Mouse (Mus musculus) midbrain, postnatal 0 days (tissue): ENCODE data around the gene Rhbdd1. TPM values are rescaled to one million over a fixed set of nuclear protein-coding genes. Genes with fewer than 3 reads are reported as not detected.

ENCODE experiments used
- ATAC-seq: fragments of 200-750 bp; cut with Nextera tagmentation; 2 replicates; pipeline ENCODE4 v1.8.0; 2017; ENCODE audit warnings: moderate number of reproducible peaks, mild to moderate bottlenecking, moderate TSS enrichment, moderate library complexity; ENCODE audit not compliant: low FRiP score
- DNase-seq: peaks from one replicate; pipeline ENCODE4 v3.0.0-alpha.2; 2015; ENCODE audit warnings: low spot score
- H3K27ac ChIP-seq: fragments of 300-500 bp; sonication (generic); 2 replicates; pipeline ENCODE4 v1.5.1; 2014; ENCODE audit warnings: low read depth, mild to moderate bottlenecking, low read length, mixed read lengths
- H3K27me3 ChIP-seq: fragments of 300-500 bp; sonication (generic); 2 replicates; pipeline ENCODE4 v1.6.1; 2014; ENCODE audit warnings: low read length, control low read depth, mixed read lengths; ENCODE audit not compliant: insufficient read depth
- H3K36me3 ChIP-seq: fragments of 300-500 bp; sonication (generic); 2 replicates; pipeline ENCODE4 v1.6.1; 2014; ENCODE audit warnings: low read length, control low read depth, mixed read lengths; ENCODE audit not compliant: insufficient read depth
- H3K4me1 ChIP-seq: fragments of 300-500 bp; sonication (generic); 2 replicates; pipeline ENCODE4 v1.6.1; 2014; ENCODE audit warnings: mild to moderate bottlenecking, control low read depth, antibody characterized with exemption, low read length, mixed read lengths; ENCODE audit not compliant: insufficient read depth
- H3K4me2 ChIP-seq: fragments of 300-500 bp; sonication (generic); 2 replicates; pipeline ENCODE4 v1.6.1; 2014; ENCODE audit warnings: low read depth, mild to moderate bottlenecking, low read length, mixed read lengths; ENCODE audit not compliant: poor library complexity, severe bottlenecking
- H3K4me3 ChIP-seq: fragments of 300-500 bp; sonication (generic); 2 replicates; pipeline ENCODE4 v1.5.1; 2014; ENCODE audit warnings: low read depth, mild to moderate bottlenecking, low read length, moderate library complexity
- H3K9ac ChIP-seq: fragments of 300-500 bp; sonication (generic); replicated peaks from 2 replicates; pipeline ENCODE4 v1.6.1; 2014; ENCODE audit warnings: mild to moderate bottlenecking, low read length, moderate library complexity, mixed read lengths; ENCODE audit not compliant: poor library complexity, severe bottlenecking
- H3K9me3 ChIP-seq: fragments of 300-500 bp; sonication (generic); 2 replicates; pipeline ENCODE4 v1.6.1; 2016; ENCODE audit warnings: low read length, control low read depth
- CTCF ChIP-seq: IDR thresholded peaks from 2 replicates; pipeline ENCODE4 v1.5.1; 2016; ENCODE audit warnings: antibody characterized with exemption, mild to moderate bottlenecking
- WGBS: fragments of 180-500 bp; shearing (Covaris S2); extraction: QIAGEN DNeasy Blood & Tissue Kit; methylation state at CpG from one replicate; pipeline ENCODE4 v1.1.7; 2014; 5-methylcytosine and 5-hydroxymethylcytosine counted together
- polyA plus RNA-seq: library from polyadenylated mRNA; unstranded; fragments of >200 nt; fragmentation: Nextera tagmentation; extraction: Ambion mirVana; gene quantifications from 2 replicates; pipeline ENCODE4 v1.2.1, GENCODE M21; 2015
- total RNA-seq: library from RNA; depleted of rRNA; stranded (reverse); fragments of >200 nt; gene quantifications from 2 replicates; pipeline ENCODE4 v1.2.3, GENCODE M21; 2014; rRNA removed

Rhbdd1 gene
- total RNA-seq (3.6 and 6.9 TPM in 2 replicates), polyA plus RNA-seq (2.3 and 2.8 TPM in 2 replicates)

DNA sequence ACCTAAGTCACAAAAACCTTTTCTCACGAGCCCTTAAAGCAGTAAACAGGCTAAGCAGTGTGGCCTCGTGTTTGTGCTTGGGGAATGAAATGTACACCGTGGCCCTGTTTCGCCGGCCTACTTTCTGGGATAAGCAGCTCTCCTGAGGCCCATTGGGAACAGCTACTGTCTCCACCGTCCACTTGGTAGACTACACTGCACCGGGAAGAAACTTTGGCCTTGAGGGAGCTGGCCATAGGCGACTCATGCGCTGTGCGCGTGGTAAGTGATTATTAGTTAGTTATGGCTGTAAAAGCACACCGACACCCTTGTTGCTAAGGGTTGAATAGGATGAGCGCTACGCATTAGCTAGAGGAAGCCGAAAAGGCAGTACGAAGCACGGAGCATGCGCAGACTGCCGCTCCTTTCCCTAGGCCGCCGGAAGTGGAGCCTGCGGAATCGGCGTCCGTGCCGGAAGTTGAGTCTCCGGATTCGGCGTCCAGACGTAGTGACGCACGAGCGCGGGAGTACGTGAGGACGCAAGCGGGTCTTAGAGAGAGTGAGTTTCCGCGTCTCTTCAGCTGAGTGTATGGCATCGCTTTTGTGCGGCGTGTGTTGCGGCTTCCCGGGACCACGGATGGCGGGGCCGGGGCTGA, at the start of gene Rhbdd1:
TSS of gene Rhbdd1 (plus strand) at position 342 of the 635 bp plus-strand sequence.
- H3K4me1 ChIP-seq: 0 out of 2 replicates have a peak, but pooled peaks cover 5% of the 10 kb centered on the region
- H3K9me3 ChIP-seq: no peaks in the 10 kb centered on the region
- ATAC-seq (peak; percentile 99), DNase-seq (peak; percentile 99)
- H3K36me3 ChIP-seq: no peaks in the 10 kb centered on the region
- H3K4me2 ChIP-seq: peak within 1 kb of the TSS; percentile 68
- H3K27ac ChIP-seq: peak within 1 kb of the TSS; percentile 96
- peak within 1 kb of the TSS; percentile 87 for H3K9ac ChIP-seq
- no peaks in the 10 kb centered on the region for H3K27me3 ChIP-seq
- no peak for TF ChIP-seq CTCF
- peak within 1 kb of the TSS; percentile 67 for H3K4me3 ChIP-seq
- 4% methylated on average over 47 of the region's 47 CpGs for WGBS

DNA sequence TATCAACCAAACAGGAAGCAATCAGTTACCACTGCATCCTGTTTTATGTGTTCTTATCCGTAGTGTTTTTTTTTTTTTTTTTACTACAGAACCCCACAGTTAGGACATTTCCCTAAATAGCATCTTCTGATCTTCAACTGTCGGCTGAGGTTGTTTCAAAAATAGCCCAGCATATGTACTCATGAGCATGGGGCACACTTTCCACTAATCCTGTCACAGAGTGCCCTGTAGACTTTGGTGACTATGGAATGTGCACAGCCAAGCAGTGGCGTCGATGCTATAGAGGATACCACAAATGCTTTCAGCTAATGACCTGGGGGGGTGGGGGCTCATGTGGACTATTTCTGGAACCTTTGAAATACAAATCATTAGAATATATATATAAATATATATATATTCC, 48.7 kb upstream of the Rhbdd1 start:
- no peaks in the 10 kb centered on the region for H3K4me1 ChIP-seq
- H3K4me2 ChIP-seq: no peak overlapping the region
- no peak overlapping the region for H3K9ac ChIP-seq
- H3K36me3 ChIP-seq: no peaks in the 10 kb centered on the region
- no peak overlapping the region for H3K4me3 ChIP-seq
- H3K27me3 ChIP-seq: no peaks in the 10 kb centered on the region
- DNase-seq (no peak), ATAC-seq (no peak)
- no peak overlapping the region for H3K27ac ChIP-seq
- WGBS: 85% methylated on average over 4 of the region's 4 CpGs
- TF ChIP-seq CTCF: no peak
- no peaks in the 10 kb centered on the region for H3K9me3 ChIP-seq

DNA sequence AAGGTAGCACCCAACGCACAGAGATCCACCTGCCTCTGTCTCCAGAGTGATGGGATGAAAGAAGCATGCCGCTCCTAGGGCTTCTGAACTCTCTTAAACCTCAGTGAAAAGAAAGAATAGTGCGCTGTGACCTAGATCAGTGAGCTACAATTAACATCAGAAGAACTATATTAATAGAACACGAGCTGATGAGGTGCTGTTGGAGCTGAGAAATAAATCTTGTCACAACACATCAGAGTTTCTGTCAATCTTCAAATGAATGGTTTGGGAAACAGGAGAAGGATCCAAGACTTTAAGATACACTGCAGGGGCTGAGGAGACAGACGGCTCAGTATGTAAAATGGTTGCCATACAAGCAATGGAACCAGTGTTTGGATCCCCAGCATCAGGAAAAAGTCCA, 44.0 kb upstream of the Rhbdd1 start:
- Histone ChIP-seq H3K36me3 (no peaks in the 10 kb centered on the region), H3K27me3 (no peaks in the 10 kb centered on the region), H3K9me3 (no peaks in the 10 kb centered on the region), H3K27ac (no peak overlapping the region), H3K9ac (no peak overlapping the region), H3K4me3 (no peak overlapping the region), H3K4me1 (0 out of 2 replicates have a peak, but pooled peaks cover 2% of the 10 kb centered on the region), H3K4me2 (no peak overlapping the region)
- DNase-seq (no peak), ATAC-seq (no peak)
- WGBS: 51% methylated on average over 5 of the region's 5 CpGs
- TF ChIP-seq CTCF: no peak

DNA sequence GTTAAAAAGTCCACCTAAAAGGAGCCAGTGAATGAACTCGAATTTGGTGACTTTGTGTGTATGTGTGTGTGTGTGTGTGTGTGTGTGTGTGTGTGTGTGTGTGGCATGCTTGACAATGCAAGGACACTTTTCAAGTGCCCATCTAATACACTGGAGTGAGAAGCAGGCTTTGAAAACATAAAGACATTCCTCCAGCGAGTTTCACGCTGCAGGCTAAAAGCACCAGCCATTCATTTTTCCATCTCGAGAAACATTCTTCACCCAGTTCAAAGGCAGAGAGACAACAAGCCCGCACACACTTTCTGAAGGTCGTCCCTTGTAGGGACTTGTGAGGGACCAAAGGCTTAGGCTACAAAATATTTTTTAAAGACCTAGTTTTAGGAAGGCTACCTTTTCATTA, 42.7 kb upstream of the Rhbdd1 start:
- no peak for DNase-seq
- Histone ChIP-seq H3K4me3 (no peak overlapping the region), H3K4me1 (0 out of 2 replicates have a peak, but pooled peaks cover 2% of the 10 kb centered on the region), H3K36me3 (no peaks in the 10 kb centered on the region), H3K9me3 (no peaks in the 10 kb centered on the region), H3K4me2 (no peak overlapping the region), H3K27ac (no peak overlapping the region), H3K9ac (no peak overlapping the region), H3K27me3 (no peaks in the 10 kb centered on the region)
- ATAC-seq: no peak
- no peak for TF ChIP-seq CTCF
- 13% methylated on average over 6 of the region's 6 CpGs for WGBS

DNA sequence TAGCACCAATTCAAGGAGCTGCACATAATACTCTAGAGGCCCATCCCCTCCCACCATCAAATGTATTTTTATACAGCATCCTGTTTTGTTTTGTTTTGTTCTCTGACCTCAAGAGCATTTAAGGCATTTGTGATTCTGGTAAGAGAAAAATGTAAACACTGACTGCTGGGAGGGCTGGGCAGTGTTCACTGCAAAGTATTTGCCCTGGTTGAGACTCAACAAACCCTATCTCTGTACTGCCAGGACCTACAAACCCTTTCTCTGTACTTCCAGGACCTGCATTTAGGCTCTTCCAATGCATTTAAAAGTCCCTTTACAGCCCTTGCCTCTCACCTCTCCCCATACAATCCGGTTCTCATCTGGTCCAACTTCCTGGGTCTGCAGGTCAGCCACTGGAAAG, 41.9 kb upstream of the Rhbdd1 start:
- Histone ChIP-seq H3K4me1 (0 out of 2 replicates have a peak, but pooled peaks cover 2% of the 10 kb centered on the region), H3K9me3 (no peaks in the 10 kb centered on the region), H3K4me2 (no peak overlapping the region), H3K27ac (no peak overlapping the region), H3K4me3 (no peak overlapping the region), H3K36me3 (no peaks in the 10 kb centered on the region), H3K9ac (no peak overlapping the region), H3K27me3 (no peaks in the 10 kb centered on the region)
- no peak for TF ChIP-seq CTCF
- DNase-seq (no peak), ATAC-seq (no peak)
- 37% methylated on average over 1 of the region's 1 CpGs for WGBS

DNA sequence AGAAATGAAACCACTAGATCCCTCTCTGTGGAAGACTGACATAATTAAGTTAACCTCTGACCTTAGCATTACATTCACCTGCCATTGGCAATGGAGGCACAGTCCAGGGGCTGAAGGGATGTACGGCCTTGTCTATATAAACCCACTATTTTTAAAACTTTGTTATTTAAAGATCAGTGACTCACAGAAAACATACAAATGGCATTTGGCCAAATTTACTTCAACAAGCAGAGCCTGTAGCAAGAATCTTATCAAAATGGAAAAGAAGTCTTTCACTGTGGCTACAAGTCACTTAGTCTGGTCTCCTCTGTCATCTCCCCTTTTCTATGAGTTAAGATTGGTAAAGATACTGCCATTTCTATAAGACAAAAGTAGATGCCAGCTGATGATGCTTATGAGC, 36.5 kb upstream of the Rhbdd1 start:
- H3K27ac ChIP-seq: no peak overlapping the region
- TF ChIP-seq CTCF: no peak
- no peaks in the 10 kb centered on the region for H3K9me3 ChIP-seq
- H3K27me3 ChIP-seq: no peaks in the 10 kb centered on the region
- 87% methylated on average over 1 of the region's 1 CpGs for WGBS
- H3K4me1 ChIP-seq: no peaks in the 10 kb centered on the region; the same call in 1 of the 2 replicates
- ATAC-seq (no peak), DNase-seq (no peak)
- H3K36me3 ChIP-seq: no peaks in the 10 kb centered on the region
- H3K9ac ChIP-seq: no peak overlapping the region
- no peak overlapping the region for H3K4me2 ChIP-seq
- no peak overlapping the region for H3K4me3 ChIP-seq
